Mouse (Mus musculus): ENCODE results near the gene Ankrd44.

GRCm38 (mm10) chr1:54898656-54899084, 27.5 kb downstream of the Ankrd44 start:
- TF ChIP-seq POLR2A (IDR thresholded peaks at IDR 0.05; ENCODE audit: insufficient read length, low read depth) (no peak), MYOG (IDR thresholded peaks at IDR 0.05; ENCODE audit: control insufficient read depth in 1 of 3, insufficient read depth in 1 of 3, insufficient read length in 2 of 3, low read depth in 2 of 3) (no peak), MAX (IDR thresholded peaks at IDR 0.05; ENCODE audit: low read depth) (no peak), E2F4 (IDR thresholded peaks at IDR 0.05; ENCODE audit: insufficient read depth) (no peak), POLR2AphosphoS2 (IDR thresholded peaks at IDR 0.05; ENCODE audit: insufficient read length, low read depth) (no peak), REST (IDR thresholded peaks at IDR 0.05; ENCODE audit: insufficient read depth, insufficient read length) (no peak), MYOD1 (IDR thresholded peaks at IDR 0.05; ENCODE audit: control insufficient read depth in 1 of 3, insufficient read length in 2 of 3, low read depth in 2 of 3) (no peak), TCF12 (IDR thresholded peaks at IDR 0.05; ENCODE audit: insufficient read depth, poor library complexity, severe bottlenecking) (no peak), SRF (IDR thresholded peaks at IDR 0.05; ENCODE audit: control insufficient read depth, insufficient read length, low read depth) (no peak), USF1 (IDR thresholded peaks at IDR 0.05; ENCODE audit: low read depth) (no peak)

Data from myocyte (in vitro differentiated cells).